Mouse (Mus musculus): Measurements from ENCODE around the gene Pih1d1.
A peak's percentile ranks its signal among the peaks of the same experiment; 100 is the strongest.

Pih1d1 gene

DNA sequence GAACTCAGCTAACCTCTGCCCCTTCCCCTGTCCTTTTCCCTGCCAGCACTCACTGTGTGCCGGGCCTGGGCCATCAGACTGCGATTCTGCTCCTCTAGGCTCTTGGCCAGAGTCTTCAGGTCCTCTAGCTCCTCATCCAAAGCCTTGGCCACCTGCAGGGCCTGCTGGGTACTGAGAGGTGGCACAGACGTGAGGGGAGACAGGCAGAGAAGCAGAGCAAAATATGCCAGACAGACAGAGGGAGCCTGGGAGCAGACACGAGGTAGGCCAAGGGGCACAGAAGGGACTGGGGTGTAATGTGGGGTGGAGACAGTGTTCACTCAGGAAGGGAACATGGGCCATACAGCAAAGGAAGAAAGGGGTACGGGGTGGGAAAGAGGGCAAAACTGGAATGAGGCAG is 39.3 kb downstream of the Pih1d1 start:
- DNase-seq (ENCODE audit: low read depth, low spot score), result no peak

- no peak for DNase-seq (ENCODE audit: low read depth, low spot score)
Measured at GRCm38 (mm10) chr7:45193871-45194785, 40.0 kb downstream of the Pih1d1 start.

DNA sequence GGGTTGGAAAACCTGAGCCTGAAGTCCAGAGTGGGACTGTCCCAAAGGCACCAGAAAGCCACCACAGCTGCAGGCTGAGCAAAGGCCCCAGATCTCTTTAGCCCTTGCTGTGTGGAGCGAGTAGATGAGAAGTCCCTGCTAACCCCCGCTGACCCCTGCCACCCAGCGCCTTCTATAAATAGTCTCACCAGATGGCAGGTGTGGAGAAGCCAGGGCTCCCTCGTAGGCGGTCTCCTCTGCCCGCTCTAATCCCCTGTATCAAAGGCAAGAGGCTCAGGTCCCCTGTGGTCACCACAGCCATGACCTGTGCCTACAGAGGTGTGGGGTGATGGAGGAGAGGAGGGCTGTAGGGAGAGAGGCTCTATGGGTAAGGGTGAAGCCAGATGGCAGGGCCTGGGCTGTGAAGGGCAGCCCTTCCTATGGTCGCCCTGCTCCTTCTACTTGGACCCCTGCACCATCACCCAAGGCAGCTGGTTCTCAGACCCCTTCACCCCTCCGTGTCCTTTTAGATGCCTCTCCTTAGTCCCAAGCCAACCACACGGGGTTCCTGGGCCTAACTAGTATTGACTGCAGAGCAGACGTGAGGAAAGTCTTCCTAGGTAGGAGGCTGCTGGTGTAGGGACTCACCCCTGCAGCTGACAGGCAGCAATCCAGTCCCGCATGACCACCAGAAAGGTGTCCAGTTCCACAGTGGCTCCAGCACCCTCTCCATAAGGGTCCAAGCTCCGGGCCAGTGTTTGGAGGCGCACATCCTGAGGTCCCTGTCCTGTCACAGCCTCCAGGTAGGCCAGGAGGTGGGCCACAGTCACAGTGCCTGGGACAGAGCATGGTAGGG is 41.5 kb downstream of the Pih1d1 start:
- DNase-seq (ENCODE audit: low read depth, low spot score), result no peak

GRCm38 (mm10) chr7:45196176-45196535 is 42.1 kb downstream of the Pih1d1 start:
- DNase-seq (ENCODE audit: low read depth, low spot score), result no peak

DNA sequence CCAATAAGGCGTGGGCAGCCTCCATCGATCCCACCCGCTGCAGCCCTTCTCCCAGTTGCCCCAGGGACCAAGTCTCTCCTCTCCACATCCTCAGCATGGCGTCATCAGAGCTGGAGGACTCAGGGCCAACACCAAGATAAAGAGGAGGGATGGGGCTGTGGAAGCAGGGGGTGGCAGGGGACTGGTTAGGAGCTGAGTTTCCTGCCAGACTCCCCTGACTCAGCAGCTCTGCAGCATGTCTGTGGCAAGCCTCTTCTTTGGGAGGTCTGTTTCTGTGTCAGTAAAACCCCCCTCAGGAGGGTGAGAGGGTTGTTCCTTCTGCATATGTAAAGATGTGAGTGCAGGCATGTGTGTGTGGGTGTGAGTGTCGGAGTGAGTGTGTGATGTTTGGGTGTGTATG is 42.9 kb downstream of the Pih1d1 start:
- DNase-seq (ENCODE audit: low read depth, low spot score), result no peak

- DNase-seq (ENCODE audit: low read depth, low spot score), result peak; percentile 46
Measured at GRCm38 (mm10) chr7:45198435-45198834, 44.3 kb downstream of the Pih1d1 start.

DNA sequence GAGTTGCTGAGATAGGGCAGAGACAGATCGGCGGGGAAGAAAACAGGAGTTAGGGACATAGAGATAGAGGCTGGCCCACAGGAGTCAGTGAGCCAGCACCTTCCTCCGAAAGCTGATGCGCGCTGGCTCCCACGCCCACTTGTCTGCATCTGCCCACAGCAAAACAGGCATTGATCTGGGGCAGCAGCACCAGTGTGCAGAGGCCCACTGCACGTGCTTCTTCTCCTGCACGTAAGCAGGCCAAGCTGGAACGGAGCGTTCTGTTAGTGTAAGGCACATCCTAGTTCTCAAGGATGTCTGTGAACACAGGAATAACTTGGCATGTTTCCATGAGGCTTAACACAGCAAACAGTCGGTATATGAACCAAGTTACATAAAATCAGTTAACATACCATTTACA is 44.9 kb downstream of the Pih1d1 start:
- DNase-seq (ENCODE audit: low read depth, low spot score), result no peak

- no peak for DNase-seq (ENCODE audit: low read depth, low spot score)
Measured at GRCm38 (mm10) chr7:45202654-45203053, 48.6 kb downstream of the Pih1d1 start.

DNA sequence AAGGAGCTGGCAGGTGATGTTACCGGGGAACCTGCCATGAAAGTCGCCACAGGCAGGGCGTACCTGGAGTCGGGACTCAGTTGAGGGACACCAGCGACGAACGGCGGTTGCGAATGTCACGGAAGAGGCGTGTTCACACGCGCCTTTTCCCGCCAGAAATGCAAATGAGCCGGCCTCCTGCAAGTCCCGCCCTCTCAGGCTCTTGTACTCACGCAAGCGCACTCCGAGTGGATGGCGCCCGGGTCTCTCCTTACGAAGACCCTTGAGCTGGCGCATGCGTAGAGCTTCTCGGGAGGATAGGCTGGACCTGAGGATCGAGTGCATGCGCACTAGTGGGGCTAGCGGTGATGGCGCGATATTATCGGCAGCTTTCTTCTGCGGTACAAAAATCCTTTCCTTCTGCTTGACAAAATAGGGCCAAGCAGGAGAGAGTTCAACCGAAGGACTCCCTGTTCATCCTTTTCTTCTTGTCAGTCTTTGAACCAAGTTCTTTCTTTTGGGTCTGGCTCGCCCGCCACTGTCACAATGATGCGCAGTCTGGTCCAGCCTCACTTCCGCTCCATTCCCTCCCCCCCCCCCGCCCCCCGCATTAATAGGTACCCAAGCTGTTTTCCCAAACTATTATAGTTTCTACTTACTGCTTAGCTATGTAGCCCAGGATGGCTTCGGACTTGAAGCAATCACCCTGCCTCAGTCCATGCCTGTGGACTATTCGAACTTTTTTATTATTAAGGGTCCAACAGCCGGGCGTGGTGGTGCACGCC is 50.5 kb downstream of the Pih1d1 start, which contains the start of gene Ccdc155:
Gene Ccdc155 (minus strand): TSS at position 513 of the 764 bp plus-strand sequence.
- DNase-seq (ENCODE audit: low read depth, low spot score), result peak; percentile 91

DNA sequence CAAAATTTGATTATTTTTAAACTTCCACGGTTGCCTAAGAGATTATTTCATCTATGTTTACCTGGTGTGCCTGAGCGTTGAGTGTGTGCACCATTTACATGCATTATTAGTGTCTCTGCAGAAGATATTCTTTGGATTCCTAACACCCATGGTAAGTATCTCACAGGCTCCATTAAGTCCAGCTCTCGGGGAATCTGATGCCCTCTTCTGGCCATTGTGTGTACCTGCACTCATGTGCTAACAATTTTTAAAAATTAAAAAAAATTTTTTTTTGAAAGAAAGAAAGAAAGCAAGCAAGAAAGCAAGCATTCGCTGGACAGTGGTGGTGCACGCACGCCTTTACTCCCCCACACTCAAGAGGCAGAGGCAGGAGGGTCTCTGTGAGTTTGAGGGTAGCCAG is 54.2 kb downstream of the Pih1d1 start:
- no peak for DNase-seq (ENCODE audit: low read depth, low spot score)
